Comparison of ENCODE assay signal across 19 mouse cellular contexts in the genomic region with DNA sequence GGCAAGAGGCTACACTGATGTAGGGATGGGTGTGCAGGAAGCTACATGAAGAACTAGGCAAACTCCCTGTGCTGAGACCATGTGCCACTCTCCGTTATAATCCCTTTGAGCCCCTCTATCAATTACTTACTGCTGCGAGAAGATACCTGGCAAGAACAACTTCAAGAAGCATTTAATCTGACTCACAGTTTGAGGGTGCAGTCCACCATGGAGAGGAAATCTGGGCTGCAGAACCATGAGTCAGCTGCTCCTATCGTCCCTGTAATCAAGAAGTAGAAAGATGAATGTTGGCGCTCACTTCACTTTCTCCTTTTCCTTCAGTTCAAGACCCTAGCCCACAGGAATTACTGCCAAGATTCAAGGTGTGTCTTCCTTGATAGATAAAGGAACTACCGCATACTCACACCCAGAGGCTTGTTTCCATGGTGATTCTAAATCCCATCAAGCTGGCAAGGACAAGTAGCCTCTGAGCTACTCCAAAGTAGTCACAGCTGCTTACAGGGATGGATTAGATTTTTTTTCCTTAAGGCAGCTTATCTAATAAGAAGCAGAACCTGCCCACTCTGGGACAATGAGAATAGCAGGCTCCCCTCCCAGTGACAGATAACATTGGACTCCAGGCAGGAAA.
DNase-seq lines count a peak whose midpoint lies in the region; ATAC-seq and TF ChIP-seq lines count a peak whose summit lies in the region.
"Had no signal": no experiment of that assay in that cellular context is flagged by ENCODE, and none has a peak within 500 bp of the region (broad histone marks: within the 10 kb centered on the region; RNA-seq: fewer than 3 reads in every experiment).

No protein-coding gene starts in this region.

- H3K9ac ChIP-seq in hindbrain, postnatal 0 days (replicated peaks; ENCODE audit: low read length): no peak overlapping the region
- no peak overlapping the region for H3K9ac ChIP-seq in hindbrain, embryonic 16.5 days (ENCODE audit: low read depth, low read length)
- no peak overlapping the region for H3K9ac ChIP-seq in midbrain, postnatal 0 days (replicated peaks; ENCODE audit: low read length, poor library complexity, severe bottlenecking)
- H3K9ac ChIP-seq in forebrain, embryonic 12.5 days: no peak overlapping the region
- H3K9ac ChIP-seq: embryonic facial prominence, embryonic 15.5 days; hindbrain, embryonic 15.5 days had no signal

- no peaks in the 10 kb centered on the region for H3K4me1 ChIP-seq in hindbrain, postnatal 0 days (ENCODE audit: insufficient read depth, low read length)
- H3K4me1 ChIP-seq in hindbrain, embryonic 16.5 days (ENCODE audit: control insufficient read depth, insufficient read depth, low read depth, low read length): no peaks in the 10 kb centered on the region
- H3K4me1 ChIP-seq in embryonic fibroblast, embryonic 13.5 days (ENCODE audit: control insufficient read depth, insufficient read depth, low read length): 0 out of 2 replicates have a peak, but pooled peaks cover 4% of the 10 kb centered on the region
- no peaks in the 10 kb centered on the region for H3K4me1 ChIP-seq in midbrain, postnatal 0 days (ENCODE audit: insufficient read depth, low read length)
- H3K4me1 ChIP-seq in forebrain, embryonic 12.5 days: no peaks in the 10 kb centered on the region
- H3K4me1 ChIP-seq: embryonic facial prominence, embryonic 15.5 days; hindbrain, embryonic 15.5 days had no signal

- in situ Hi-C loops in Patski (cut with MboI; ENCODE audit: low pct_unique_long_range_greater_than_20kb): loop anchor here (10.0 kb wide), 1 partner anchor 125 kb away; no protein-coding TSS in a partner anchor

- H3K4me3 ChIP-seq in hindbrain, postnatal 0 days (ENCODE audit: low read length): no peak overlapping the region
- H3K4me3 ChIP-seq in hindbrain, embryonic 16.5 days (ENCODE audit: low read length): no peak overlapping the region
- H3K4me3 ChIP-seq in embryonic fibroblast, embryonic 13.5 days (ENCODE audit: insufficient read depth, low read length): no peak overlapping the region
- no peak overlapping the region for H3K4me3 ChIP-seq in midbrain, postnatal 0 days (ENCODE audit: low read depth, low read length)
- no peak overlapping the region for H3K4me3 ChIP-seq in forebrain, embryonic 12.5 days (replicated peaks)
- H3K4me3 ChIP-seq: embryonic facial prominence, embryonic 15.5 days; heart, adult 2 months; hindbrain, embryonic 15.5 days had no signal

- H3K36me3 ChIP-seq in hindbrain, postnatal 0 days (ENCODE audit: insufficient read depth, low read length): no peaks in the 10 kb centered on the region
- no peaks in the 10 kb centered on the region for H3K36me3 ChIP-seq in hindbrain, embryonic 16.5 days (ENCODE audit: control insufficient read depth, insufficient read depth, low read length)
- no peaks in the 10 kb centered on the region for H3K36me3 ChIP-seq in midbrain, postnatal 0 days (ENCODE audit: insufficient read depth, low read length)
- no peaks in the 10 kb centered on the region for H3K36me3 ChIP-seq in forebrain, embryonic 12.5 days (replicated peaks)
- H3K36me3 ChIP-seq: embryonic facial prominence, embryonic 15.5 days; hindbrain, embryonic 15.5 days had no signal

- CTCF ChIA-PET in Patski (lab: Charles Lee): interaction anchor here (1.8 kb wide), 1 partner anchor 13 kb away, joined by 4 read pairs; no protein-coding TSS in a partner anchor

- POLR2A ChIA-PET in Patski (lab: Charles Lee): no interaction called here

- no peak for TF ChIP-seq CTCF in hindbrain, postnatal 0 days (IDR thresholded peaks at IDR 0.05; ENCODE audit: low read depth)
- no peak for TF ChIP-seq CTCF in Patski (IDR thresholded peaks at IDR 0.05)
- no peak for TF ChIP-seq CTCF in embryonic fibroblast, embryonic 13.5 days (IDR thresholded peaks at IDR 0.05; ENCODE audit: borderline replicate concordance, insufficient read depth, low read length)
- no peak for TF ChIP-seq CTCF in midbrain, postnatal 0 days (IDR thresholded peaks at IDR 0.05)

- H3K27me3 ChIP-seq in hindbrain, postnatal 0 days (ENCODE audit: insufficient read depth, low read length): no peaks in the 10 kb centered on the region
- no peaks in the 10 kb centered on the region for H3K27me3 ChIP-seq in hindbrain, embryonic 16.5 days (replicated peaks; ENCODE audit: control insufficient read depth, insufficient read depth, low read length)
- no peaks in the 10 kb centered on the region for H3K27me3 ChIP-seq in Patski
- H3K27me3 ChIP-seq in midbrain, postnatal 0 days (ENCODE audit: insufficient read depth, low read length): no peaks in the 10 kb centered on the region
- H3K27me3 ChIP-seq in forebrain, embryonic 12.5 days: no peaks in the 10 kb centered on the region
- H3K27me3 ChIP-seq: embryonic facial prominence, embryonic 15.5 days; hindbrain, embryonic 15.5 days had no signal

- no peak overlapping the region for H3K4me2 ChIP-seq in hindbrain, postnatal 0 days (ENCODE audit: low read depth, low read length)
- H3K4me2 ChIP-seq in hindbrain, embryonic 16.5 days (ENCODE audit: low read length): no peak overlapping the region
- H3K4me2 ChIP-seq in midbrain, postnatal 0 days (ENCODE audit: low read depth, low read length, poor library complexity, severe bottlenecking): no peak overlapping the region
- no peak overlapping the region for H3K4me2 ChIP-seq in forebrain, embryonic 12.5 days
- H3K4me2 ChIP-seq: embryonic facial prominence, embryonic 15.5 days; heart, embryonic 11.5 days; hindbrain, embryonic 15.5 days had no signal

- peak; percentile 25 for DNase-seq in hindbrain, postnatal 0 days (ENCODE audit: low spot score)
- DNase-seq in Patski (ENCODE audit: low read depth, low spot score): peak; percentile 27
- peak; percentile 26 for DNase-seq in midbrain, postnatal 0 days (ENCODE audit: low spot score)
- no peak for DNase-seq in kidney, postnatal 36 days
- DNase-seq: adrenal gland, adult 2 months; adrenal gland, postnatal 25 days; cerebellum, adult 8-10 months; cerebellum, postnatal 14 days; embryo, embryonic 11 days; gastrocnemius, postnatal 14 days; heart, adult 2 months; heart, postnatal 36 days had no signal

- TF ChIP-seq POLR2A in embryonic fibroblast, embryonic 13.5 days (IDR thresholded peaks at IDR 0.05; ENCODE audit: low read depth, low read length): no peak

- H3K27ac ChIP-seq in hindbrain, postnatal 0 days: no peak overlapping the region
- H3K27ac ChIP-seq in hindbrain, embryonic 16.5 days (ENCODE audit: low read depth, low read length): no peak overlapping the region
- H3K27ac ChIP-seq in embryonic fibroblast, embryonic 13.5 days (ENCODE audit: insufficient read depth, low read length): peak overlapping the region; percentile 49; the same call in 1 of the 2 replicates
- H3K27ac ChIP-seq in midbrain, postnatal 0 days (ENCODE audit: low read depth, low read length): no peak overlapping the region
- no peak overlapping the region for H3K27ac ChIP-seq in forebrain, embryonic 12.5 days
- H3K27ac ChIP-seq: embryonic facial prominence, embryonic 15.5 days; heart, adult 2 months; hindbrain, embryonic 15.5 days had no signal

- no peaks in the 10 kb centered on the region for H3K9me3 ChIP-seq in hindbrain, postnatal 0 days (ENCODE audit: low read length)
- H3K9me3 ChIP-seq in hindbrain, embryonic 16.5 days (ENCODE audit: control insufficient read depth, low read length): no peaks in the 10 kb centered on the region
- H3K9me3 ChIP-seq in midbrain, postnatal 0 days (ENCODE audit: low read length): no peaks in the 10 kb centered on the region
- H3K9me3 ChIP-seq in forebrain, embryonic 12.5 days: no peaks in the 10 kb centered on the region
- H3K9me3 ChIP-seq: embryonic facial prominence, embryonic 15.5 days; hindbrain, embryonic 15.5 days had no signal

- WGBS in hindbrain, postnatal 0 days: 64% methylated on average over 5 of the region's 5 CpGs
- WGBS in hindbrain, embryonic 16.5 days: 74% methylated on average over 5 of the region's 5 CpGs
- 54% methylated on average over 5 of the region's 5 CpGs for WGBS in midbrain, postnatal 0 days
- WGBS in forebrain, embryonic 12.5 days: 73% methylated on average over 5 of the region's 5 CpGs

- no peak for ATAC-seq in hindbrain, postnatal 0 days
- ATAC-seq in hindbrain, embryonic 16.5 days: no peak
- ATAC-seq in Patski: peak; percentile 90
- ATAC-seq in midbrain, postnatal 0 days (ENCODE audit: low FRiP score): peak; percentile 31; the same call in 1 of the 2 replicates
- no peak for ATAC-seq in forebrain, embryonic 12.5 days (ENCODE audit: low FRiP score)
- ATAC-seq: forebrain, embryonic 16.5 days had no signal

Comparison
In these comparisons a context has a peak if more than half of its experiments do, and no peak if none do; other contexts are left out.
1. ATAC-seq: peak in Patski (single experiment) and midbrain, postnatal 0 days (single experiment); none in hindbrain, postnatal 0 days (single experiment), hindbrain, embryonic 16.5 days (single experiment) and forebrain, embryonic 12.5 days (single experiment).
2. DNase-seq: peak in hindbrain, postnatal 0 days (single experiment), Patski (single experiment) and midbrain, postnatal 0 days (single experiment); none in kidney, postnatal 36 days (0 of 2).